Mouse (Mus musculus) spleen, postnatal 14 days (tissue): ENCODE data around the gene Gm8279.
"Not testable (repeated sequence)": the region's sequence is repeated elsewhere in the genome, so short reads cannot be mapped to it uniquely, and the experiment has no call there.

ENCODE experiments used
- DNase-seq, 2 experiments: peaks; one replicate each; pipeline ENCODE4 v3.0.0; 2021 to 2022; ENCODE audit warnings: low spot score in 2 of 2

The Gm8279 gene

DNA sequence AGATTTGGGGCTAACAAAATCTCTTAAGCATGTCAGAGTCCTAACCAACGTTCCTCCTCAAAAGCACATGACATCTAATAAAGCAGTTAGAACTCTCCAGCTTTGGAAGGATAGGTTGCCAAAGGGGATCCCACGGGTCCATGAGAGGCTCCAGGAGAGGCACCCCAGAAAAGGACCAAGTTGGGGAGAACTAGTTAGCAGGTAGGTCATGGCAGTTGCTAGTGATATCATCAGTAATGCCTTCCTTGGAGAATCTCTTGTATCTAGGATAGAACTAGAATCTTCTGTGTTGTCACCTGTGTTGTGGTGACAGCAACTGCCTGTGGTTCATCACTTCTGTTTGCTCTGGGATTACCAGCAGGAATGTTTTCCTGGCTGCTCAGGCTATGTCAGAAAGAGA is at the start of gene Gm8279:
Gene Gm8279 (plus strand): TSS at position 301 of the 400 bp plus-strand sequence.
- not testable (repeated sequence) for DNase-seq

DNA sequence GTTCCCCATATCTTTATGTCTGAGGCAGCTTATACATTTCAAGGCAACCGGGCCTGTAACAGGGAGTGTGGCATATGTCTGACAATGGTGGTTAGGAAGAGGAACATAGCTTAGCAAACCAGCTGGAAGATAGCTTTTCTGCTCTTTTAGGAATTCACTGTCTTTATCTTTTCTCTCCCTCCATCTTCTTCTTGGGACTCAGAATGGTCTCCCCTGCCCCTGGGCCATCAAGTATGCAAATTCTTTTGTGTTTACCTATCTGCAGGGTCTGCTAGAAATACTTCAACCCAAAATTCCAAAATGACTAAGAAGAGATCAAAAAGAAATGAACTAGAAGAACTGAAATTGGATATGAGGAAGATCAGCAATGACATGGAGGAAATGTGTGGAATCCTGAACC is 32.9 kb downstream of the Gm8279 start, which contains the start of gene Gm3317:
Gene Gm3317 (plus strand): TSS at position 301 of the 400 bp plus-strand sequence.
- DNase-seq = not testable (repeated sequence)

- DNase-seq = not testable (repeated sequence)
These were observed 54.2 kb downstream of the Gm8279 start, which contains the start of gene Gm8271 for GRCm38 (mm10) chr14:5185493-5185892. Gene Gm8271 (plus strand): TSS chr14:5185793.
